Mouse (Mus musculus) 416B (cell line): Measurements from ENCODE around the gene Tut1.
A peak's percentile ranks its signal among the peaks of the same experiment; 100 is the strongest.

Source experiments
- DNase-seq: peaks from one replicate; pipeline ENCODE4 v3.0.0; 2011; ENCODE audit warnings: low read depth

Gene Tut1

GRCm38 (mm10) chr19:8982303-8983149, 28.9 kb downstream of the Tut1 start:
- no peak for DNase-seq

- DNase-seq = peak; percentile 89
Measured at GRCm38 (mm10) chr19:8983150-8983650, 29.6 kb downstream of the Tut1 start.

GRCm38 (mm10) chr19:8984255-8984868, 30.7 kb downstream of the Tut1 start:
- peak; percentile 89 for DNase-seq

- no peak for DNase-seq
Measured at GRCm38 (mm10) chr19:8985891-8986290, 32.2 kb downstream of the Tut1 start.

- DNase-seq = no peak
Measured at GRCm38 (mm10) chr19:8987816-8988215, 34.2 kb downstream of the Tut1 start.

GRCm38 (mm10) chr19:8988346-8989065, 34.9 kb downstream of the Tut1 start:
- no peak for DNase-seq

GRCm38 (mm10) chr19:8989066-8989566, 35.5 kb downstream of the Tut1 start, which contains the start of gene Ahnak:
Gene Ahnak, plus strand, starts transcription at chr19:8989284.
- peak; percentile 58 for DNase-seq

- peak; percentile 71 for DNase-seq
Measured at GRCm38 (mm10) chr19:8989567-8990431, 36.2 kb downstream of the Tut1 start.

GRCm38 (mm10) chr19:8990432-8991102, 36.9 kb downstream of the Tut1 start:
- peak; percentile 57 for DNase-seq

- no peak for DNase-seq
Measured at GRCm38 (mm10) chr19:8991245-8991870, 37.7 kb downstream of the Tut1 start.

GRCm38 (mm10) chr19:8991871-8992735, 38.5 kb downstream of the Tut1 start:
- DNase-seq = no peak

- peak; percentile 86 for DNase-seq
Measured at GRCm38 (mm10) chr19:8992769-8993624, 39.4 kb downstream of the Tut1 start.

GRCm38 (mm10) chr19:8993625-8993912, 39.9 kb downstream of the Tut1 start:
- no peak for DNase-seq

- DNase-seq = no peak
Measured at GRCm38 (mm10) chr19:8994813-8995607, 41.4 kb downstream of the Tut1 start.

- no peak for DNase-seq
Measured at GRCm38 (mm10) chr19:8996601-8997000, 43.0 kb downstream of the Tut1 start.

- peak; percentile 95 for DNase-seq
Measured at GRCm38 (mm10) chr19:8997546-8997945, 43.9 kb downstream of the Tut1 start.

GRCm38 (mm10) chr19:8998546-8998945, 44.9 kb downstream of the Tut1 start:
- no peak for DNase-seq

GRCm38 (mm10) chr19:8999223-8999622, 45.6 kb downstream of the Tut1 start:
- DNase-seq = no peak
